Mouse (Mus musculus) adrenal gland, adult 2 months (tissue): Measurements from ENCODE around the gene Kcnc2. TPM values are rescaled to one million over a fixed set of nuclear protein-coding genes. Genes with fewer than 3 reads are reported as not detected.

Experiments used
- DNase-seq: peaks from one replicate; pipeline ENCODE4 v3.0.0; 2021
- polyA plus RNA-seq: library from polyadenylated mRNA; depleted of rRNA; stranded (reverse); fragments of >200 nt; gene quantifications from 2 replicates; pipeline ENCODE4 v1.2.3, GENCODE M21; 2012; rRNA removed
- total RNA-seq, 2 experiments: library from RNA; stranded (reverse); gene quantifications; 2 replicates each; pipeline ENCODE4 v1.2.3; 2021

Kcnc2 gene
- total and polyA plus RNA-seq, 3 experiments = 0.09 to 0.38 (median 0.27) TPM

- no peak for DNase-seq
These were observed 123.6 kb downstream of the Kcnc2 start for GRCm38 (mm10) chr10:112394399-112394970.

DNA sequence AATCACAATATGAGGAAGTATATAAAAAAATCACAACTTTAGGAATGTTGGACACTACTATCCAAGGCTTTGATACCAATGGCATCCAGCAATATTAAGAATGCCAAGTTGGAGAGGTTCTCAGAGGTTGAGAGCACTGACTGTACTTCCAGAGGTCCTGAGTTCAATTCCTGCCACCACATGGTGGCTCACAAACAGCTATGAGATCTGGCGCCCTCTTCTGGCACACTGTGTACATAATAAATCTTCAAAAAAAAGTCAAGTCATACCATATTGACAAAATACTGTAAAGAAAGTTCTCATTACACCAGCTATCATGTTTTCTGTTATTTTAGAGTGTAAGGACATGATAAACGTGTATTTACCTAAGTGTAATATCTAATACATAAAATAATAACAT, 126.3 kb downstream of the Kcnc2 start:
- no peak for DNase-seq

- peak; percentile 23 for DNase-seq
These were observed 129.9 kb downstream of the Kcnc2 start for GRCm38 (mm10) chr10:112400591-112401404.

GRCm38 (mm10) chr10:112409525-112409924, 138.6 kb downstream of the Kcnc2 start:
- DNase-seq = no peak

- DNase-seq = no peak
These were observed 152.4 kb downstream of the Kcnc2 start for GRCm38 (mm10) chr10:112423327-112423726.

- DNase-seq = no peak
These were observed 166.0 kb downstream of the Kcnc2 start for GRCm38 (mm10) chr10:112436950-112437349.

GRCm38 (mm10) chr10:112444640-112445039, 173.7 kb downstream of the Kcnc2 start:
- no peak for DNase-seq

GRCm38 (mm10) chr10:112450910-112451309, 180.0 kb downstream of the Kcnc2 start:
- no peak for DNase-seq

GRCm38 (mm10) chr10:112468689-112469384, 197.9 kb downstream of the Kcnc2 start:
- DNase-seq = no peak

DNA sequence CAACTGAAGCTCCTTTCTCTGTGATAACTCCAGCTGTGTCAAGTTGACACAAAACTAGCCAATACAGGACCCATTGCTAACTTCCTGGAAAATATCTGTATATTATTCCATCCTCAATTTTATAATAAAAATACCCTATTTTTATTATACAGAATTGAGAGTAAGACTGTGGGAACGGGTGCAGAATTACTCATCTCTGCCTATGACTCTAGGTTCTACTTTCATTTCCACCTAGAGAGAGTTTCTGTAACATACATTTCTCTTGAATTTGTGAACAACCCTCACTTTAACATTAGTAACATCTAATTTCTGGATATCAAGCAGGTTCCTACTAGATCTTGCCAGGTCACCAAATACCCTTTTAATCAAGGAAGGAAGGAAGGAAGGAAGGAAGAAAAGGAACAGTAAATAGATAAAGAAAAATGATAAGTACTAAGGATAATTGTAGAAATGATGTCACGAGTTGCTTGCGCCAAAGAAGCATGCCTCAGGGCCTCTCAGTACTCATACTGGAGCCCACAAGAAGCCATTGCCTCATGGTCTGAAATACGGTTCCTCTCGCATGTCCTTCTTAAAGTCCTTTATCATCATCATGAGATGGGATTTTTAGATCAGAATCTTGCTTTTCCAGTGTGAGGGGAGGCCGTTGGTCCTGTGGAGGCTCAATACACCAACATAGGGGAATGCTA, 203.3 kb downstream of the Kcnc2 start:
- no peak for DNase-seq

DNA sequence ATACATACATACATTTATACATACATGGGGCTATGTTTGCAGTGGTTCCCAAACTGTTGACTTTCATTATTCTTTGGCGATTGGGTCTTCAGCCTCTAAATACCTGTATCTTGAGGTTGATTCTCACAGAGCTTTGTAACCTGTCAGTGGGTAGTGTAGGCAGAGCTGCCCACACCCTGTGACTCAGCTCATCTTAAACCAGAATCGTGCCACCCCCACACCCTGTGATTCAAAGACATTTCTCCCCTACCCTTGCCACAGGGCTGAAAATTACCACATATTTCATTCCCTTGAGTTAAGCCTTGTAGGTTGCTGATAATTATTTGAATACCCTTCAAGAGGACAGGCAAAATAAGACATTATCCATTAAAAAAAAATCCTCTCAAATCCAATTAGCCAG, 210.5 kb downstream of the Kcnc2 start:
- DNase-seq = no peak

GRCm38 (mm10) chr10:112481921-112482607, 211.1 kb downstream of the Kcnc2 start:
- DNase-seq = no peak

DNA sequence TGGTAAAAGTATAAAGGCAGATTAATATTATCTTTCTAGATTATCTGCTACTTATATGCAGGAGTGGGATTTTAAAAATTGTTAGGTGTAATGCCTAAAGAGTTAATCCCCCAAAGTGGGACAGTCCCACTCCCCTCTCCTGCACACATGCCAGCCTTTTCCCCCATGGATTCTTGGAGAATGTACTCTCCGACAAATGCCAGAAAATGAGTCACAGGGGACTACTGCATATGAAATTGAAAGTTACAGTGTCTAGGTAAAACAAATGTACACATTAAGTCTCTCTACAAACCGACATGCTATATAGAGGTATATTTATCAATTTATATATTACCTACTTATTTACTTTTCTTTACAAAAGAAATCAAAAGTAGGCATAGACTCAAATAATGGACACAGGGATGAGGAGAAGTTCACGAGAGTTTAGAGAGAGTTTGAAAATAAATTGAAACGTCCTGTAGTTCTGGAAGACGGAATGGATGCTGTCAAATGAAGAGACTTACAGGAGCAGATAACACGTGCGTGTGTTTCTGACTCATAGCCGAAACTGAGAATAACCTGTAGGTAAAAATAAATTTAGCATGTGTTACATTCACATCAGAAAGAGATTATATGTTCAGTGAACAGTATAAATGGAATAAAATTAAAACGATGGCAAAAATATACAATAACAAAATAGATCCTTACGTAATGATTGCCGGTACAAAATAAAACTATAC, 213.6 kb downstream of the Kcnc2 start:
- DNase-seq = no peak

DNA sequence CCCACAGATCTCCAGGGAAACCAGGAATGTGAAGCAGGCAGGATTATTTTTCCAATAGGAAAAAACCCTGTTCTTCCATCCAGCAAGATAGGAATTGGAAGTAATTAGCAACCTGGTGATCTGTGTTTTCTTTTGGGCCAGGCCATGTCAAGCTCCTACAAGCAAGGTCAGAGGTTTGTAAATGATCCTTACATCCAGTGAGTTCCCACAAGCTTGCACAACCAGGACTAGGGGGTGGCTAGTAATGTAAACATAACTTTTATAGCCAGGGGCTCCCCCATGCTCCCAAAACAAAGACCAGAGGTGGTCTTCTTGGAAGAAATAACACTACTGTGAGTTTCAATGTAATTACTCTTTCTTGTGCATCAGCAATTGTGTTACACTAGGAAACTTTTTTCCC, 214.9 kb downstream of the Kcnc2 start:
- DNase-seq = no peak

DNA sequence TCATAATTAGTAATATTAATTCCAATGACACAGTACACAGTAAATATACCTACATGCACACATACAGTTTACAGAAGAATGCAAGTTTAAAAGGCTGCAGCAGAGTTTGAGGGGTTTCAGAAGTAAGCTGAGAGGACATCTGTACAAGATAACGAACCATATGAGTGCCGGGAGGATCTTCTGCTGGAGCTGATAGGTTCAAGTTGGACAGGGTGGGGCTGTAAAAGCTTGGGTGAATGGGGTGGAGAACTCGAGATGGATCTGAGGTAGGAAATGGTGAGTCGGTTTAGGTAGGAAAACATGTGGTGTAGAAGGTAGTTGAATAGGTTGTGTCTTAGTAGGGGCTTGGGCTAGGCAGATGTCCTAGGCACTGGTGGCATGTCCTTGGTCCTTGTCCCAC, 217.8 kb downstream of the Kcnc2 start:
- DNase-seq = no peak

Other genes starting within 250 kb of the Kcnc2 start
- gene Glipr1l1, start 210.9 kb upstream of the Kcnc2 start, total RNA-seq = not detected
- not detected in 2 replicates for gene Glipr1l1, start 210.9 kb upstream of the Kcnc2 start, polyA plus RNA-seq
- gene Glipr1l2, start 187.8 kb upstream of the Kcnc2 start, total RNA-seq = not detected
- gene Glipr1l2, start 187.8 kb upstream of the Kcnc2 start, polyA plus RNA-seq = not detected in 2 replicates
- not detected for gene Glipr1l3, start 110.8 kb upstream of the Kcnc2 start, total RNA-seq
- gene Glipr1l3, start 110.8 kb upstream of the Kcnc2 start, polyA plus RNA-seq = not detected in 2 replicates
- not detected for gene Caps2, start 107.5 kb upstream of the Kcnc2 start, total RNA-seq
- gene Caps2, start 107.5 kb upstream of the Kcnc2 start, polyA plus RNA-seq = not detected in 2 replicates